Mouse (Mus musculus): ENCODE data around the gene Ugt1a7c.

- TF ChIP-seq POLR2A (IDR thresholded peaks at IDR 0.05; ENCODE audit: low read depth, low read length) = no peak
- TF ChIP-seq CTCF (conservative IDR thresholded peaks at IDR 0.05; ENCODE audit: insufficient read depth, insufficient read length, low read depth, low read length) = no peak
These were observed 100.8 kb downstream of the Ugt1a7c start for GRCm38 (mm10) chr1:88195687-88196086.
